Mouse (Mus musculus) c-Kit-positive CD71-negative TER-119-negative erythroid progenitor cells, embryonic 14.5 days (primary cell): ENCODE results near the gene Ankrd39.
"Not testable (repeated sequence)": the region's sequence is repeated elsewhere in the genome, so short reads cannot be mapped to it uniquely, and the experiment has no call there.

Source experiments
- DNase-seq: peaks from one replicate; pipeline ENCODE4 v3.0.0-alpha.2; 2013; ENCODE audit warnings: low read depth

Gene Ankrd39

GRCm38 (mm10) chr1:36551904-36552303, 4.7 kb upstream of the Ankrd39 start:
- DNase-seq: no peak

DNA sequence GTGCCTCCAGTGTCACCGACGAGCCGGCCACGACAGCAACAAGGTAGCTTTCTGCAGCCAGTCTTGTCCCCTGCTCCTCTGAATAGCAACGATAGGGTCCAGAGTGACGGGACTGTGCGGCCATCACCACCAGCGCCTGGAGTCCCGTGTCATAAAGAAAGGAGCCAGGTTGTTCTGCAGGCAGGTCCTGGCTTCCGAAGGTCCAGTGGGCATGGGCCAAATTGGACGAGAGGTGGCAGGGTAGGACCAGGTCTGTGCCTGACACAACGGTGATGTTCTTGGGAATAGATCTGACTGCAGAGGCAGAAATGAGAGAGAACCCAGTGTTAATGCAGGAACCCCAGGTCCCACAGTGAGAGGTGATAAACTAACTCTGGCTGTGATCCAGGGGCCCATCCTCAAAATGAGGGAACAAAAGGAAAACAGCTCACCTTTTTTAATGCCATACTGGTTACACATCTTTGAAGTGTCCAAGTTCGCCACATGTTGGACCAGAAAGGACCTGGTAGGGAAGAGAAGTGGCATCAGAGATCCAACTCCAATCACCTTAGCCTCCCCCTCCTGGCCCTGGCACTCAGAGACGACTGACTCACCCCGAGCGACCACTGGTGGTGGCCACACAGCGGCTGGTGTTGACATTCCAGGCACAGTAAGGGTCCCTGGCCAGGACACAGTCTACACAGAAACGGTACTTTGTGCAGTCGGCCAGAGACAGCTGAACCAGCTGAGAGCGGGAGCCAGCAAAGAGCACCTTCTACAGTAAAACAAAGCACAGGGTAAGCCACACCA, 3.0 kb upstream of the Ankrd39 start:
- DNase-seq: no peak

GRCm38 (mm10) chr1:36549491-36549890, 2.2 kb upstream of the Ankrd39 start:
- DNase-seq: no peak

- no peak for DNase-seq
Observed at GRCm38 (mm10) chr1:36548771-36549170, 1.5 kb upstream of the Ankrd39 start.

- no peak for DNase-seq
Observed at GRCm38 (mm10) chr1:36547981-36548598, 845 bp upstream of the Ankrd39 start.

- no peak for DNase-seq
Observed at GRCm38 (mm10) chr1:36545845-36546600, 1.2 kb downstream of the Ankrd39 start.

DNA sequence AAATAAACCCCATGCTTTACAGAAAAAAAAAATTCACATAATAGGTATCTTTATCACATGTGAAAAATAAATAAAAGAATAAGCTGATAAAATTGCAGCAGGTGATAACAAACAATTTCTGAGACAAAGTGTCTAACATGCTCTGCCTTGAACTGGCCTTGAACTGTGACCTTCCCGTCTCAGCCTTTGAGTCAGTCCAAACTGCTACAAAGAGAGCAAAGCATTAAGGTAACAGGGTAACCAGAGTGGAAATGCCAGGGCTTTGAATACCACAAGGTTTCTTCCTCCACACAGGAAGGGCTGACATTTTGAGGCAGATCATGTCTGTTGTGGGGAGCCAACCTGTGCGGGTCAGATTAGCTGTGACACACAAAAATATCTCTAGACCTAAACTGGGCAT, 1.9 kb downstream of the Ankrd39 start:
- no peak for DNase-seq

DNA sequence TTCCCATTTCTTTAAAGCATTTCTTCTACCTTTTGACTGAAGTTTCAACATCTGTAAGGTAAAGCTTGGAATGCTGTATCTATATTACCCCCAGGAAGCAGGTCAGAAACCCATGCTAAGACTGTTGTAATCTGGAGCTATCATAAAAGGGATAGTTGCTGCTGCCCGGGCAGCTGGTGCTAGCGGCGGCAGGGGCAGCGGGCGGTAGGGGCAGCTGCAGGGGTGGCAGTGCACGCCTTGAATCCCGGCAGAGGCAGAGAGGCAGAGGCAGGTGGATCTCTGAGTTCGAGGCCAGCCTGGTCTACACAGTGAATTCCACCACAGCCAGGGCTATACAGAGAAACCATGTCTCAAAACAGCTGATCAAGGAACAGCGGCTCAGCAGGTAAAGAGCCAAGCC, 4.3 kb downstream of the Ankrd39 start:
- no peak for DNase-seq

- no peak for DNase-seq
Observed at GRCm38 (mm10) chr1:36541844-36542243, 5.4 kb downstream of the Ankrd39 start.

- no peak for DNase-seq
Observed at GRCm38 (mm10) chr1:36540807-36541206, 6.4 kb downstream of the Ankrd39 start.

- no peak for DNase-seq
Observed at GRCm38 (mm10) chr1:36540132-36540531, 7.1 kb downstream of the Ankrd39 start.

GRCm38 (mm10) chr1:36539186-36539585, 8.1 kb downstream of the Ankrd39 start, which contains the start of gene Gm42417:
Gene Gm42417, minus strand, starts transcription at chr1:36539429.
- no peak for DNase-seq

DNA sequence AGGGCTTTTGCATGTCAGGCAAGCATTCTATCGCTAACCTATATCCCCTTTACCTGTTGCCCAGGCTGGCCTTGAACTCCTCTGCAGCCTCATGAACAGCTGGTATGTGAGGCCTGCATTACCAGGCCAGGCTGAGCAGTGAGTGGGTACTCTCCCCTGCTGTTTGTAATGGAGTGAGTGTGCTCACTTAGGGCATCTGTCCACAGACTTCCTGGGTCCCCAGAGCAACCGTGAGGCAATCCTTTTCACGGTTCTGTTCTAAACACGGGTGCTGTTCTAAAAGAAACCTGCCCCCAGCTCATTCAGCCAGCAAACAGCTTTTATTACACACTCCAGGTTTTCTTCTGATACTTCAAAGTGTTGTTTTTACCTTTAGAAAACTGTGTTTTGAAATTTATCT, 8.5 kb downstream of the Ankrd39 start:
- no peak for DNase-seq

DNA sequence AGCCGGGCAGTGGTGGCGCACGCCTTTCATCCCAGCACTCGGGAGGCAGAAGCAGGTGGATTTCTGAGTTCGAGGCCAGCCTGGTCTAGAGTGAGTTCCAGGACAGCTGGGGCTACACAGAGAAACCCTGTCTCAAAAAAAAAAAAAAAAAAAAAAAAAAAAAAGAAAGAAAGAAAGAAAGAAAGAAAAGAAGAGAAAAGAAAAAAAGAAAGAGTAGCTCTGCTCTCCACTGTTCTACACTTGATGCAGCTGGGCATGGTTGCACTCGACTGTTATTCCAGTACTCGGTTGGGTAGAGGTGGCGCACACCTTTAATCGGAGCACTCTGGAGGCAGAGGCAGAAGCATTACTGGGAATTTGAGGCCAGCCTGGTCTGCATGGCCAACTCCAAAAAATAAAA, 10.5 kb downstream of the Ankrd39 start, which contains the start of gene Ankrd23:
Gene Ankrd23, minus strand, starts transcription at position 101 of the 400 bp plus-strand sequence.
- not testable (repeated sequence) for DNase-seq

DNA sequence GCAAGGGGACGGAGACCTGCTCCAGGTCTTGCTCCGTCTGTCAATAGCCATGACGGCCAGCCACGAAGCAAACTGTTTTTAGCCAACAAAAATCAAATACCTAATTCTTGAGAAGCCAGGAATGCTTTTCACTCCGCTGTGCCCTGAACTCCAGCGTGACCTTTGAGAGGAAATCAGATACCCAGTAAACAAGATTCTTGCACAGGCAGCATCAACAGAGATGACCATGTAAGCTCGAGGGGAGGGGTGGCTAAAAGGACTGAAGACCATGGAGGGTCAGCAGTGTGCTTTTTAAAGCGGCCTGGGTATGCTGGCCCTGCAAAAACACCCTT, 10.9 kb downstream of the Ankrd39 start:
- DNase-seq: no peak

GRCm38 (mm10) chr1:36535477-36536396, 11.5 kb downstream of the Ankrd39 start:
- no peak for DNase-seq

DNA sequence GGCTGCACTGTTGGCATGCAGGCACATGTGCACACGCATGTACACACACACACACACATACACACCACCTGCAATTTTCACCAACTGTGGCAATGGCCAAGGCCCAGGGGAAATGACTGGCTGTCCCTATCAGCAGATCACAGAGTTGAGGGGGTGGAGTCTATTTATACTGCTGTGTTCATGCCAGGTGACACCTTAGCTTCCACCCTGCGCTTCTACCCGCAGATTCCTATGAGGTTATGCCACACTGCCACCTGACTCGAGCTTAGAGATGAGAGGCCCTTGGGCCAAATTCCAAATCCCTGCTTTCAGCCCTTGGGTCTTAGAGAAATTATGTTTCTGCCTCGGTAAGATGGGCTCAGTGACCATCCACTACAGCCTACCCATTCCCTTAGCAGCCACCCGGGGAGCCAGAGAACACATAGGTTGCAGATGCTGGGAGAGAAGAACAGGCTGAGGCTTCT, 12.6 kb downstream of the Ankrd39 start:
- no peak for DNase-seq

- DNase-seq: no peak
Observed at GRCm38 (mm10) chr1:36533546-36533945, 13.7 kb downstream of the Ankrd39 start.

DNA sequence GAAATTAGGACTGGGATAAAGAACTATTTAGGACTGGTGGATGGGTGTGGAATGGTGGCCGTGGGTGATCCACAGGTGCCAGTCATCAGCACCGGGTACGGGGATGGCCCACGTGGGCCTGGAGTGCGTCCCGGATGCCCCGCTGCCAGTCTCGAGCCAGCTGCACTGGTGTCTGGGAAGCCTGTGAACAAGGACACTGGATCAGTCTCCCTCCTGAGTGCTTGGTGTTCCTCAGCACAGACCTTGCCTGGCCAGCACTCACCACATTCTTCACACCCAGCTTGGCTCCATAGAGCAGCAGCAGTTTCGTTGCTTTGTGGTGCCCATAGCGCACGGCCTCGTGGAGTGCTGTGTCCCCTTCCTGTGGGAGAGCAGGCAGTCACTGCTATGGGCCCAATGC, 15.8 kb downstream of the Ankrd39 start:
- no peak for DNase-seq

GRCm38 (mm10) chr1:36530962-36531361, 16.3 kb downstream of the Ankrd39 start:
- no peak for DNase-seq

- no peak for DNase-seq
Observed at GRCm38 (mm10) chr1:36530485-36530884, 16.8 kb downstream of the Ankrd39 start.

GRCm38 (mm10) chr1:36529875-36530274, 17.4 kb downstream of the Ankrd39 start:
- no peak for DNase-seq
